Mouse (Mus musculus): Measurements from ENCODE around the gene Sart3.

DNA sequence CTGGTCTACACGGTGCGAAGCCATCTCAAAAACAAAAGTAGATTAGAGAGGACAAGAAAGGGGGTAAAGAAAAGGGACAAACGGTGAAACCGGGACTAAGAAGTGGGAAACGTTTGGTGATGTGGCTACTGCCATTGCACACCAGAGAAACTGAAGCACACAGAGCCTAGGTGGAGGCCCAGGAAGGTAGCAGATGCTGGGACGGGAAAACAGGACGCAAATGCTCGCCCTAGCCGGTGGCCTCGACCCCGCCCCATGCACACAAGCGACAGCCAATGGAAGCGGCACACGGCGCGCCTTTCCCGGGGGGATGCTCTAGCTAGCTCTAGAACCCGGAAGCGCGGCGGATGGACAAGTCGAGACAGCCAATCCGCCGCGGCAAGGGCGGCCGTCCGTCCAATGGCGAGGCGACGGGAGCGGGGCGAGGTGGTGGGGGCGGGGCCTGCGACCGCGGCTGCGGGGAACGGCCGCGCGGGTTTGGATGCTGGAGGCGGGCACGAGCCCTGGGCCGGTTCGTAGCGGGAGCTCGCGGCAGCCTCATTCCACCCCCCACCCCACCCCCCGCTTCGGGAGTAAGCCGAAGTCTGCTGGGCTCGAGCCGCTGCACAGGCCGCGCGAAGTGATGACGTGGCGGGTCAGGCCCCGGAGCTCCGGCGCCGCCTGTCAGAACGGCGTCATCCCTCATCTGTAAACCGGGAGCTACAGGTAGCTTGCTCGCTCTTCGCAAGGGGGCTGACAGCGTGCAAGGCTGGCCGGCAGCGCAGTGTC is 36.8 kb downstream of the Sart3 start, which contains the start of gene Ficd:
- TF ChIP-seq CTCF (IDR thresholded peaks at IDR 0.05; ENCODE audit: extremely low read depth, insufficient read length, insufficient replicate concordance, low read depth, low read length) (no peak), POLR2A (IDR thresholded peaks at IDR 0.05; ENCODE audit: low read depth, low read length) (peak; percentile 47; the same call in 1 of the 2 replicates)

All from small intestine, adult 2 months (tissue).